In the genomic region with DNA sequence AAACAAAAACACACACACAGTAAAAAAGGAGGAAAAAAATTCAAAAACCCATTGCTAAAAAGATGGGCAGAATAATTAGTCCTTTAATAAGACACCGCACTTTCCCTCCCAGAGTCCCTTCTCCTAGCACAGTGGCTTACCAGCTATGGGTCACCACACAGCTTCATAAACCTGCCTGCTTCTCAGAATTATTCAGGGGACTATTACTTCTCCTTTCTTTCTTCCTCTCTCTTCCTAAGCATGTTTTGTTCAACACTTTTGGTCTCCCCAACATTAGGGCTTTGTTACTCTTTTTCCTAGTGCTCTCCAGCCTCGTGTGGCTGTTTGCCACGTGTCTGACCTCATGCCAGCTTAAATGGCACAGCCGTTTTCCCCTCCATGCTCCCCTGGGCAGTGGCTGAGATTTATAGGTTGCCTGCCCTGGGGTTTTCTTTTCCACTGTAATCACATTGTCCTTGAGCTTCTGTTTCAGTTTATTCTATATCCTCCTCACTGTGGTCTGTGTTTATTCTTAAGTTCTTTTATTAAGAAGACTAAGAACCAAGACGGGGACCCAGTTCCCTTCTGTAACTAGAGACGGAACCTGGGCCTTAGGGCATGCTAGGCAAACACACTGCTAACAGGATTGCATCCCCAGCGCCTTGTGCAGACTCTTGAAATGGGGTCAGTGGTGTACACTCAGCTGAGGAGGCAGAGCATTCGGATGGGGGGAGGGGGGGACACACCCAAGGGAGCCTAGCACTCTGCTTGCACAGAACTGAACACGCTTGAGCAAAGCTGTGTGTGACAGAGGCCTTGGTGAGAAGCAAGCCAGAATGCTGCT, we compare ENCODE assay signal across 12 mouse cellular contexts. TPM values are rescaled to one million over a fixed set of nuclear protein-coding genes. Genes with fewer than 3 reads are reported as not detected.
DNase-seq lines count a peak whose midpoint lies in the region; ATAC-seq lines count a peak whose summit lies in the region.
"Had no signal": no experiment of that assay in that cellular context is flagged by ENCODE, and none has a peak within 500 bp of the region (broad histone marks: within the 10 kb centered on the region; RNA-seq: fewer than 3 reads in every experiment).

No protein-coding gene starts in this region.

- peak overlapping the region; percentile 61; the same call in 1 of the 2 replicates for H3K27ac ChIP-seq in hindbrain, embryonic 16.5 days (ENCODE audit: low read depth, low read length)
- peak overlapping the region; percentile 72 for H3K27ac ChIP-seq in neural tube, embryonic 13.5 days (replicated peaks)
- H3K27ac ChIP-seq: left cerebral cortex, adult 2 months; macrophage had no signal

- 31% methylated on average over 9 of the region's 9 CpGs for WGBS in hindbrain, embryonic 16.5 days
- 20% methylated on average over 9 of the region's 9 CpGs for WGBS in neural tube, embryonic 13.5 days

- H3K9me3 ChIP-seq in hindbrain, embryonic 16.5 days (ENCODE audit: control insufficient read depth, low read length): no peaks in the 10 kb centered on the region
- no peaks in the 10 kb centered on the region for H3K9me3 ChIP-seq in neural tube, embryonic 13.5 days

- no peak overlapping the region for H3K4me3 ChIP-seq in hindbrain, embryonic 16.5 days (ENCODE audit: low read length)
- H3K4me3 ChIP-seq in neural tube, embryonic 13.5 days: no peak overlapping the region
- H3K4me3 ChIP-seq: left cerebral cortex, adult 2 months had no signal

- ATAC-seq in hindbrain, embryonic 16.5 days: peak; percentile 66
- 0 out of 2 replicates have a peak, but pooled peaks have one; percentile 65 for ATAC-seq in neural tube, embryonic 13.5 days (ENCODE audit: low read depth)
- ATAC-seq: forebrain, embryonic 14.5 days had no signal

- H3K4me1 ChIP-seq in hindbrain, embryonic 16.5 days (ENCODE audit: control insufficient read depth, insufficient read depth, low read depth, low read length): peaks cover 7% of the 10 kb centered on the region
- H3K4me1 ChIP-seq in neural tube, embryonic 13.5 days (replicated peaks): peaks cover 25% of the 10 kb centered on the region

- H3K4me2 ChIP-seq in hindbrain, embryonic 16.5 days (ENCODE audit: low read length): no peak overlapping the region
- no peak overlapping the region for H3K4me2 ChIP-seq in neural tube, embryonic 13.5 days

- H3K9ac ChIP-seq in hindbrain, embryonic 16.5 days (ENCODE audit: low read depth, low read length): no peak overlapping the region
- H3K9ac ChIP-seq in neural tube, embryonic 13.5 days: no peak overlapping the region

- no peaks in the 10 kb centered on the region for H3K36me3 ChIP-seq in hindbrain, embryonic 16.5 days (ENCODE audit: control insufficient read depth, insufficient read depth, low read length)
- H3K36me3 ChIP-seq in neural tube, embryonic 13.5 days: no peaks in the 10 kb centered on the region

- peak; percentile 35 for DNase-seq in adrenal gland, adult 2 months
- DNase-seq in adrenal gland, postnatal 25 days: no peak
- DNase-seq in left cerebral cortex, postnatal 4 days: peak; percentile 41
- no peak for DNase-seq in left cerebral cortex, postnatal 25 days (ENCODE audit: low spot score in 2 of 2)
- no peak for DNase-seq in right cerebral cortex, postnatal 14 days
- no peak for DNase-seq in lung, postnatal 36 days
- DNase-seq: cerebellum, adult 9-10 months had no signal

- intact Hi-C loops in left cerebral cortex, postnatal 4 days (cut with DNase I): no loop called here
- intact Hi-C loops in left cerebral cortex, postnatal 25 days (cut with DNase I): no loop called here

- H3K27me3 ChIP-seq in hindbrain, embryonic 16.5 days (replicated peaks; ENCODE audit: control insufficient read depth, insufficient read depth, low read length): no peaks in the 10 kb centered on the region
- no peaks in the 10 kb centered on the region for H3K27me3 ChIP-seq in neural tube, embryonic 13.5 days

RNA-seq across cellular contexts. Expression of a gene that starts 54.2 kb away (rescaled TPM):
- 10 to 100 TPM; 25.2 to 26.8 TPM for total RNA-seq in adrenal gland, adult 2 months (2021)
- polyA plus RNA-seq in adrenal gland, adult 2 months (2012; rRNA removed): 27.6 and 30.3 TPM in 2 replicates
- 28.5 and 37.4 TPM in 2 replicates for total RNA-seq in adrenal gland, postnatal 25 days (2021)
- total RNA-seq in left cerebral cortex, postnatal 4 days (2021): 10 to 100 TPM; 27.1 to 31.6 TPM
- total RNA-seq in left cerebral cortex, postnatal 25 days (2021): 10 to 100 TPM; 33.0 to 37.0 TPM
- 16.1 and 16.6 TPM in 2 replicates for polyA plus RNA-seq in hindbrain, embryonic 16.5 days (2015; fragmentation: Nextera tagmentation; extraction: Ambion mirVana)
- polyA plus RNA-seq in neural tube, embryonic 13.5 days (2015; fragmentation: Nextera tagmentation; extraction: Ambion mirVana): 15.1 and 15.8 TPM in 2 replicates

Comparison
In these comparisons a context has a peak if more than half of its experiments do, and no peak if none do; other contexts are left out.
1. DNase-seq: peak in adrenal gland, adult 2 months (single experiment) and left cerebral cortex, postnatal 4 days (single experiment); none in adrenal gland, postnatal 25 days (single experiment), left cerebral cortex, postnatal 25 days (0 of 2), right cerebral cortex, postnatal 14 days (single experiment) and lung, postnatal 36 days (single experiment).